Mouse (Mus musculus) intestine, postnatal 0 days (tissue): ENCODE results near the gene Man2a1. TPM values are rescaled to one million over a fixed set of nuclear protein-coding genes. Genes with fewer than 3 reads are reported as not detected.

Source experiments
- ATAC-seq: fragments of 200-750 bp; cut with Nextera tagmentation; 2 replicates; pipeline ENCODE4 v1.8.0; 2017; ENCODE audit warnings: mild to moderate bottlenecking, moderate TSS enrichment, moderate library complexity
- H3K27ac ChIP-seq: fragments of 300-500 bp; sonication (generic); 2 replicates; pipeline ENCODE4 v1.5.1; 2014; ENCODE audit warnings: mild to moderate bottlenecking, low read depth, low read length, moderate library complexity
- H3K27me3 ChIP-seq: fragments of 300-500 bp; sonication (generic); replicated peaks from 2 replicates; pipeline ENCODE4 v1.6.1; 2014; ENCODE audit warnings: low read length, mixed read lengths; ENCODE audit not compliant: control insufficient read depth, insufficient read depth
- H3K36me3 ChIP-seq: fragments of 300-500 bp; sonication (generic); 2 replicates; pipeline ENCODE4 v1.6.1; 2014; ENCODE audit warnings: mild to moderate bottlenecking, moderate library complexity; ENCODE audit not compliant: control insufficient read depth, insufficient read depth
- H3K4me1 ChIP-seq: fragments of 300-500 bp; sonication (generic); replicated peaks from 2 replicates; pipeline ENCODE4 v1.6.1; 2014; ENCODE audit warnings: antibody characterized with exemption, low read length, mixed read lengths; ENCODE audit not compliant: control insufficient read depth, insufficient read depth
- H3K4me2 ChIP-seq: fragments of 300-500 bp; sonication (generic); replicated peaks from 2 replicates; pipeline ENCODE4 v1.6.1; 2014; ENCODE audit warnings: low read depth, mild to moderate bottlenecking, moderate library complexity
- H3K4me3 ChIP-seq: fragments of 300-500 bp; sonication (generic); 2 replicates; pipeline ENCODE4 v1.5.1; 2014; ENCODE audit warnings: low read depth, low read length
- H3K9ac ChIP-seq: fragments of 300-500 bp; sonication (generic); 2 replicates; pipeline ENCODE4 v1.6.1; 2014; ENCODE audit warnings: mild to moderate bottlenecking, low read depth, low read length
- H3K9me3 ChIP-seq: fragments of 300-500 bp; sonication (generic); 2 replicates; pipeline ENCODE4 v1.6.1; 2016; ENCODE audit warnings: mixed run types; ENCODE audit not compliant: control insufficient read depth
- CTCF ChIP-seq: sonication (generic); IDR thresholded peaks from 2 replicates; pipeline ENCODE4 v1.5.1; 2016; ENCODE audit warnings: low read depth, mild to moderate bottlenecking, control low read depth, antibody characterized with exemption, moderate library complexity
- WGBS: fragments of 180-500 bp; shearing (Covaris S2); extraction: QIAGEN DNeasy Blood & Tissue Kit; methylation state at CpG from one replicate; pipeline ENCODE4 v1.1.7; 2014; 5-methylcytosine and 5-hydroxymethylcytosine counted together
- polyA plus RNA-seq: library from polyadenylated mRNA; unstranded; fragments of >200 nt; fragmentation: Nextera tagmentation; extraction: Ambion mirVana; gene quantifications from 2 replicates; pipeline ENCODE4 v1.2.1, GENCODE M21; 2015

The Man2a1 gene
- polyA plus RNA-seq, 1 experiment from 2014 or later, result 7.2 TPM

GRCm38 (mm10) chr17:64650702-64651101, 50.2 kb downstream of the Man2a1 start:
- Histone ChIP-seq H3K27ac (no peak overlapping the region), H3K4me2 (no peak overlapping the region), H3K9me3 (no peaks in the 10 kb centered on the region), H3K36me3 (peaks cover 37% of the 10 kb centered on the region), H3K4me1 (no peaks in the 10 kb centered on the region), H3K9ac (no peak overlapping the region), H3K27me3 (no peaks in the 10 kb centered on the region), H3K4me3 (no peak overlapping the region)
- 91% methylated on average over 9 of the region's 9 CpGs for WGBS
- no peak for ATAC-seq
- no peak for TF ChIP-seq CTCF

DNA sequence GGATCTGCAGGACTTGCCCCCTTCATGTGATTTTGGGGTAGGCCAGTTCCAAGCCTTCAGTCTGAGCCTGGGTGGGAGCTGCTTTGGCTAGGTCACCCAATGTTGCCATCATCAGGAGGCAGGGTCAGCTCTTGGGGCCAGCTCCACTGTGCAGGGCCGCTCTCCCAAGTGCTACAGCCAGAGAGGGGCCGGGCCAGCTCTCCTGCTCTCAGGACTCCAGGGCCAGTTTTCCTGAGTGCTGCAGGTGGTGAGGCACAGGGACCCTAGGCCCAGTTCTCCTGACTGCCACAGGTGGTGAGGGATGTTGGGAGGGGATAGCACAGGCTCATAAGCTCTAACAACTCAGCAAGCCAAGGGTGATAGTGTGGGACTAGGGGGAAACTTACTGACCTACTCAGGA, 53.1 kb downstream of the Man2a1 start:
- Histone ChIP-seq H3K27ac (no peak overlapping the region), H3K4me2 (no peak overlapping the region), H3K9me3 (no peaks in the 10 kb centered on the region), H3K4me3 (no peak overlapping the region), H3K9ac (no peak overlapping the region), H3K36me3 (peaks cover 37% of the 10 kb centered on the region), H3K27me3 (no peaks in the 10 kb centered on the region), H3K4me1 (no peaks in the 10 kb centered on the region)
- no peak for ATAC-seq
- no peak for TF ChIP-seq CTCF
- 98% methylated on average over 2 of the region's 2 CpGs for WGBS

DNA sequence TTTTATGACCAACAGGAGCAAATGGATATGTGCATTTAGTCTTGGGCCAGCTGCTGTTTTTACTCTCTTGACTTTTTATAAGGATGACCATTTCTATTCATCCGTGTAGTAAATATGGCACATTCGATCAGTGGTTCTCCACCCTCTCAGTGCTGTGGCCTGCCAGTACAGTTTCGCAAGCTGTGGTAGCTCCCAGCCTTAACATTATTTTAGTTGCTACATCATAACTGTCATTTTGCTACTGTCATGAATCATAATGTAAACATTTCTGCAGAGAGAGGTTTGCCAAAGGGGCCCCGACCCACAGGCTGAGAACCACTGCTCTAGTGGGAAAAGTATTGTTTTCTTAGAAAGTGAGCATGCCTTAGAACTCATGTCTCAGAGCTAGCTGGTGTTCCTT, 59.1 kb downstream of the Man2a1 start:
- TF ChIP-seq CTCF, result no peak
- Histone ChIP-seq H3K27ac (no peak overlapping the region), H3K9me3 (no peaks in the 10 kb centered on the region), H3K9ac (no peak overlapping the region), H3K36me3 (peaks cover 23% of the 10 kb centered on the region), H3K4me1 (no peaks in the 10 kb centered on the region), H3K4me3 (no peak overlapping the region), H3K27me3 (no peaks in the 10 kb centered on the region), H3K4me2 (no peak overlapping the region)
- no peak for ATAC-seq
- WGBS, result 66% methylated on average over 4 of the region's 4 CpGs

GRCm38 (mm10) chr17:64666518-64666917, 66.0 kb downstream of the Man2a1 start:
- Histone ChIP-seq H3K4me3 (no peak overlapping the region), H3K27me3 (no peaks in the 10 kb centered on the region), H3K9ac (no peak overlapping the region), H3K4me1 (no peaks in the 10 kb centered on the region), H3K9me3 (no peaks in the 10 kb centered on the region), H3K27ac (no peak overlapping the region), H3K4me2 (no peak overlapping the region), H3K36me3 (peaks cover 28% of the 10 kb centered on the region)
- 94% methylated on average over 4 of the region's 4 CpGs for WGBS
- TF ChIP-seq CTCF, result no peak
- ATAC-seq, result no peak

DNA sequence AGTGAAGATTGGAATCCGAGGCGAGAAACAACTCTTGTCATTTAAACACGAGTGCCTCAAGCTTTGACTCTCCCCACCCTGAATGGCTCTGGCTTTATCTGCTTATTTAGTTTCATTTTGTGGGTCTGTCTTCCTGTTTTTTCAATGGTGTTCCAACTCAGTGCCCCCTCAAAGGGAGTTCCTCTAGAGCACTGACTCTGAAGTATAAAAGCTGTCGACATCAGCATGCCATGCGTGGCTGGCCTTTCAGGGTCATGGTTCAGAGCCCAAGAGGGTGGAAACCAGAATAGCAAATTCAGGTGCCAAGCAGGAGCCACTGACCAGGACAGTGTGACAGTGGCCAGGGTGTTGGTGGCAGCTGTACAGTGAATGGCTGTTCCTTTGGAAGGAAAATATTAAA, 68.0 kb downstream of the Man2a1 start:
- Histone ChIP-seq H3K9me3 (no peaks in the 10 kb centered on the region), H3K27me3 (no peaks in the 10 kb centered on the region), H3K4me1 (no peaks in the 10 kb centered on the region), H3K4me2 (no peak overlapping the region), H3K4me3 (no peak overlapping the region), H3K9ac (no peak overlapping the region), H3K27ac (no peak overlapping the region), H3K36me3 (peaks cover 40% of the 10 kb centered on the region)
- TF ChIP-seq CTCF, result no peak
- no peak for ATAC-seq
- 74% methylated on average over 5 of the region's 5 CpGs for WGBS

DNA sequence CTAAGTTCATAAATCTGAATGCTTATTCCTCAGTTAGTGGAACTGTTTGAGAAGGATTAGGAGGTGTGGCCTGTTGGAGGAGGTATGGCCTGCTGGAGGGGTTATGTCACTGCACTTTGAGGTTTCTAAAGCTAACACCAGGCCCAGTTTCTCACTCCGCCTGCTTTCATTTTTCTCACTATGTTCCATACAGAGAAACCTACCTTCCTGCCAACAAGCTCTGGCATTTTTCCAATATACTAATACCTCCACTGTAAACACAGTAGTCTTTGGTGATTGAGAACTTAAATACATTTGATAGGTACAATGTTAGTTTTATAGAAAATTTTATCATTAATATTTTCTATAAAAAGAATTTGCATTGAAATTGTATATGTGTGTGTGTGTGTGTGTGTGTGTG, 73.9 kb downstream of the Man2a1 start:
- Histone ChIP-seq H3K4me2 (no peak overlapping the region), H3K4me3 (no peak overlapping the region), H3K36me3 (peaks cover 43% of the 10 kb centered on the region; the same call in 1 of the 2 replicates), H3K27ac (no peak overlapping the region), H3K27me3 (no peaks in the 10 kb centered on the region), H3K9me3 (no peaks in the 10 kb centered on the region), H3K9ac (no peak overlapping the region), H3K4me1 (no peaks in the 10 kb centered on the region)
- 94% methylated on average over 1 of the region's 1 CpGs for WGBS
- ATAC-seq, result no peak
- TF ChIP-seq CTCF, result no peak

DNA sequence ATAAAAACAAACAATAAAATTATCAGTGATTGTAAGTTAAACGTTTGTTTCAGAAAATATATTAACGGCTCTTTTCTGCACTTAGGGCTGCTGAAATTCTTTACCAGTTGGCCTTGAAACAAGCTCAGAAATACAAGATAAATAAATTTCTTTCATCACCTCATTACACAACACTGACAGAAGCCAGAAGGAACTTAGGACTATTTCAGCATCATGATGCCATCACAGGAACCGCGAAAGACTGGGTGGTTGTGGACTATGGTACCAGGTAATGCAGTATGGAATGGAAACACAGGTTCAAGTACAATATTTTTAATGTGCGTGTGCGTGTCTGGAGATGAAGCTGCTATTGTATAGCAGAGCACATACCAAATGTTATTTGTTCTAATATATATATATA, 74.4 kb downstream of the Man2a1 start:
- H3K27ac ChIP-seq, result no peak overlapping the region
- H3K27me3 ChIP-seq, result no peaks in the 10 kb centered on the region
- 92% methylated on average over 6 of the region's 6 CpGs for WGBS
- no peak for ATAC-seq
- no peaks in the 10 kb centered on the region for H3K9me3 ChIP-seq
- H3K4me2 ChIP-seq, result no peak overlapping the region
- peaks cover 37% of the 10 kb centered on the region; the same call in 1 of the 2 replicates for H3K36me3 ChIP-seq
- H3K4me1 ChIP-seq, result no peaks in the 10 kb centered on the region
- TF ChIP-seq CTCF, result no peak
- no peak overlapping the region for H3K9ac ChIP-seq
- H3K4me3 ChIP-seq, result no peak overlapping the region
